Mouse (Mus musculus): Measurements from ENCODE around the gene Nadk. TPM values are rescaled to one million over a fixed set of nuclear protein-coding genes. Genes with fewer than 3 reads are reported as not detected.

The Nadk gene
- total and polyA plus RNA-seq, 2 experiments from 2014 or later = 37.4 to 48.0 TPM

DNA sequence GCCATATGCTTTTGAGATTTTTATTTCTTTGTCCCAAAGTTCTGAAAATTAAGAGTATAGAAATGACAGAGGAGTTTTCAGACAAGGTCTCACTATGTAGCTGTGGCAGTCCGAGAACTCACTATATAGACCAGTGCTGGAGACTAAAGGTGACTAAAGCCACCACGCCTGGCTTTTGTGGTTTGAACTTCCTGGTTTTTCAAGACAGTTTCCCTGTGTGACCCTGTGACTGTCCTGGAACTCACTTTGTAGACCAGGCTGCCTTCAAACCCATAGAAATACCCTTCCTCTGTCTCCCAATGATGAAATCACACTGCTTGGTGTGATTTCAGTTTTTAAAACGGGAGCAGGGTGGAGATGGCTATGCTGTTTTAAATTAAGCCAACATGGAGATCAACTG lies 32.9 kb upstream of the Nadk start:
- H3K27me3 ChIP-seq (ENCODE audit: control insufficient read depth, insufficient read depth, low read length) = no peaks in the 10 kb centered on the region
- H3K27ac ChIP-seq (ENCODE audit: low read depth) = no peak overlapping the region
- peaks cover 49% of the 10 kb centered on the region for H3K36me3 ChIP-seq (replicated peaks; ENCODE audit: control insufficient read depth, insufficient read depth, low read length)
- DNase-seq (ENCODE audit: low spot score) (no peak), ATAC-seq (ENCODE audit: insufficient read depth, low read depth) (no peak)
- H3K9ac ChIP-seq (replicated peaks; ENCODE audit: low read depth, low read length) = no peak overlapping the region
- H3K4me3 ChIP-seq (ENCODE audit: low read depth, low read length) = no peak overlapping the region
- H3K4me1 ChIP-seq (ENCODE audit: control insufficient read depth, insufficient read depth) = no peaks in the 10 kb centered on the region
- H3K9me3 ChIP-seq (replicated peaks; ENCODE audit: control insufficient read depth, low read length) = no peaks in the 10 kb centered on the region
- no peak overlapping the region for H3K4me2 ChIP-seq (ENCODE audit: low read depth, low read length)
- TF ChIP-seq EP300 (IDR thresholded peaks at IDR 0.05; ENCODE audit: low read depth) = no peak
- TF ChIP-seq CTCF (IDR thresholded peaks at IDR 0.05; ENCODE audit: low read depth) = no peak
- WGBS = 83% methylated on average over 3 of the region's 3 CpGs

DNA sequence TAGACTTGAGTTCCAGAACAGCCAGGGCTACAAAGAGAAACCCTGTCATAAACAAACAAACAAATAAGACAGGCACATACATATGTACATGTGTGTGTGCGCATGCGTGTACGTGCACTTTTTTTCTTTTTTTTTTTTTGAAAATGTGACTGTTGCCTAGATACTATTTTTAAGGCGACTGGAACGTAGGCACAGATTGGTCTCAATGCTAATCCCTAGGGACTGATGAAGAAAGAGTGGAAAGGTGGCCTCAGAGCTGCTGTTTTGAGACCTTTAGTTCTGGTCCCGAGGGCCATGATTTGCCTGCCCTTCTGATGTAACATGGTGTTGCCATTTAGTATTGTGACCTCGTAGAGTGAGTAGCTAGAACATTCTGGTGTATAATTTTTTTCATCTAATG lies 12.2 kb upstream of the Nadk start:
- no peaks in the 10 kb centered on the region for H3K4me1 ChIP-seq (ENCODE audit: control insufficient read depth, insufficient read depth)
- no peaks in the 10 kb centered on the region for H3K9me3 ChIP-seq (replicated peaks; ENCODE audit: control insufficient read depth, low read length)
- 90% methylated on average over 7 of the region's 7 CpGs for WGBS
- peaks cover 65% of the 10 kb centered on the region for H3K36me3 ChIP-seq (replicated peaks; ENCODE audit: control insufficient read depth, insufficient read depth, low read length)
- no peak overlapping the region for H3K4me3 ChIP-seq (ENCODE audit: low read depth, low read length)
- H3K27me3 ChIP-seq (ENCODE audit: control insufficient read depth, insufficient read depth, low read length) = no peaks in the 10 kb centered on the region
- TF ChIP-seq EP300 (IDR thresholded peaks at IDR 0.05; ENCODE audit: low read depth) = no peak
- TF ChIP-seq CTCF (IDR thresholded peaks at IDR 0.05; ENCODE audit: low read depth) = no peak
- DNase-seq (ENCODE audit: low spot score) (no peak), ATAC-seq (ENCODE audit: insufficient read depth, low read depth) (no peak)
- H3K9ac ChIP-seq (replicated peaks; ENCODE audit: low read depth, low read length) = no peak overlapping the region
- H3K27ac ChIP-seq (ENCODE audit: low read depth) = no peak overlapping the region
- no peak overlapping the region for H3K4me2 ChIP-seq (ENCODE audit: low read depth, low read length)

DNA sequence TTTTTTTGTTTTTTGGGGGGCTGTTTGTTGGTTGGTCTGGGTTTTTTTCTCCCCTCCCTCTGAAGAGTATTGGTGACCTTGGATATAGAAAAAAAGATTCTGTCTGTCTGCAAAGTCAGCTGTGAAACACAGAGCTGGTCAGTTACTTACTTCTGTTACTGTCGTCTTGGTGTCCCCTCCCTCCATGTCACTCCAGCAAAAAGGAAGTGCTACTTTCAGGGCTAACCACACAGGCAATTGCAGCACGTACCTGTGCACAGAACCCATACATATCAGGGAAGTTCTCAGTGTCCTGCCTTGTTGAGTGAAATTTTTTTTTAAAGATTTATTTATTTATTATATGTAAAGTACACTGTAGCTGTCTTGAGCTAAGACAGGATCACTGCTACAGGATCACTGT lies 11.7 kb upstream of the Nadk start:
- WGBS = 76% methylated on average over 2 of the region's 2 CpGs
- Histone ChIP-seq H3K9me3 (replicated peaks; ENCODE audit: control insufficient read depth, low read length) (no peaks in the 10 kb centered on the region), H3K4me2 (ENCODE audit: low read depth, low read length) (no peak overlapping the region), H3K9ac (replicated peaks; ENCODE audit: low read depth, low read length) (no peak overlapping the region), H3K4me3 (ENCODE audit: low read depth, low read length) (no peak overlapping the region), H3K27me3 (ENCODE audit: control insufficient read depth, insufficient read depth, low read length) (no peaks in the 10 kb centered on the region), H3K27ac (ENCODE audit: low read depth) (no peak overlapping the region), H3K36me3 (replicated peaks; ENCODE audit: control insufficient read depth, insufficient read depth, low read length) (peaks cover 67% of the 10 kb centered on the region), H3K4me1 (ENCODE audit: control insufficient read depth, insufficient read depth) (no peaks in the 10 kb centered on the region)
- TF ChIP-seq EP300 (IDR thresholded peaks at IDR 0.05; ENCODE audit: low read depth) (no peak), CTCF (IDR thresholded peaks at IDR 0.05; ENCODE audit: low read depth) (no peak)
- ATAC-seq (ENCODE audit: insufficient read depth, low read depth) (no peak), DNase-seq (ENCODE audit: low spot score) (no peak)

DNA sequence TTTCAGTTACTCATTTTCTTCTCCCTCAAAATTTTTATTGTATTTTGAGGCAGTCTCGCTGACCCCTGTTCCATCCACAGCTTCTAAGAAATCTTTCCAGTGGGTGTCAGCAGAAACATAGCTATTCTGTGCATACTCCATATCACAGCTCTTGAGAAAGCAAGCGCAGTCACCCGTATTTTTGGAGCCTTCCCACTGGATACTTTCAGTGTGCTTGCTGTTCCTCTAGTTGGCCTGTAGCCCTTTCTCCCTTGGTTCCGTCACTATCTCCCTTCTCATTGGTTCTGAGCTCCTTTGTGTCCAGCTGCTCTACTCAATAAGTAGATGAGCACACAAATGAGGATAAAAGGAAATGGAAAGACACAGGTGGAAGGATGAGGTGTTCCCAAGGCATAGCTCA lies 11.1 kb upstream of the Nadk start:
- ATAC-seq (ENCODE audit: insufficient read depth, low read depth) (no peak), DNase-seq (ENCODE audit: low spot score) (no peak)
- Histone ChIP-seq H3K9ac (replicated peaks; ENCODE audit: low read depth, low read length) (no peak overlapping the region), H3K27ac (ENCODE audit: low read depth) (no peak overlapping the region), H3K4me3 (ENCODE audit: low read depth, low read length) (no peak overlapping the region), H3K36me3 (replicated peaks; ENCODE audit: control insufficient read depth, insufficient read depth, low read length) (peaks cover 69% of the 10 kb centered on the region), H3K4me2 (ENCODE audit: low read depth, low read length) (no peak overlapping the region), H3K9me3 (replicated peaks; ENCODE audit: control insufficient read depth, low read length) (no peaks in the 10 kb centered on the region), H3K4me1 (ENCODE audit: control insufficient read depth, insufficient read depth) (no peaks in the 10 kb centered on the region), H3K27me3 (ENCODE audit: control insufficient read depth, insufficient read depth, low read length) (no peaks in the 10 kb centered on the region)
- 88% methylated on average over 4 of the region's 4 CpGs for WGBS
- TF ChIP-seq EP300 (IDR thresholded peaks at IDR 0.05; ENCODE audit: low read depth) (no peak), CTCF (IDR thresholded peaks at IDR 0.05; ENCODE audit: low read depth) (no peak)

DNA sequence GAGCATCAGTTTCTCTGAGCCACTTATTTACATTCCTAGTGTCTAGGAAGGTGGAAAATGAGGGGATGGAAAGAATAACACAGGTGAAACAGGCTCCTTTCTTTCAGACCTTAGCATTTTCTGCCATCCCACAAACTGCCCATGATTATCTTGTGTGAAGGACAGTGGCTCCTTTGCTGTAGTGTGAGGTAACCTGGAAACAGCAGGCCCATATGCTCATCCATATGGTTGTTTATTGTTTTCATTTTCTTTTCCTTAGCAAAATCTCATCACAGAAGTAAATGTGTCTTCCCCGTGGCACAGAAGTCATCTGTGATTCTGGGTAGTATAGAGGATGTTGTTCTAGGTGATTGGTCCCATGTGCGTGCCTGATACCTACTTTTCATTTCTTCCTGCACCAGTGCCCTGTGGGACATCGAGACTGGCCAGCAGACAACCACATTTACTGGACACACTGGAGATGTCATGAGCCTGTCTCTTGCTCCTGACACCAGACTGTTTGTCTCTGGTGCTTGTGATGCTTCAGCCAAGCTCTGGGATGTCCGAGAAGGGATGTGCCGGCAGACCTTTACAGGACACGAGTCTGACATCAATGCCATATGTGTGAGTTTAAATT lies 9.2 kb upstream of the Nadk start:
- H3K4me3 ChIP-seq (ENCODE audit: low read depth, low read length) = no peak overlapping the region
- H3K27ac ChIP-seq (ENCODE audit: low read depth) = no peak overlapping the region

DNA sequence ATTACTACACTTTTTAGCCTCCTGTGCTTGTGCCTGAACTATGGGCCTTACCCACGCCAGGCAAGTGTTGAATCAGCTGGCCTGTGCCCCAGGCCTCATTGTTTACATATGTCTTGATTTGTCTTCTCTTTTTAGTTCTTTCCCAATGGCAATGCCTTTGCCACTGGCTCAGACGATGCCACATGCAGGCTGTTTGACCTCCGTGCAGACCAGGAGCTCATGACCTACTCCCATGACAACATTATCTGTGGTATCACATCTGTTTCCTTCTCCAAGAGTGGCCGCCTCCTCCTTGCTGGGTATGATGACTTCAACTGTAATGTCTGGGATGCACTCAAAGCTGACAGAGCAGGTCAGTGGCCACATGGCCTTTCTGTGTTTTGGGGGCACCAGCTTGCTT lies 7.3 kb upstream of the Nadk start:
- Histone ChIP-seq H3K36me3 (replicated peaks; ENCODE audit: control insufficient read depth, insufficient read depth, low read length) (peaks cover 81% of the 10 kb centered on the region), H3K27ac (ENCODE audit: low read depth) (no peak overlapping the region), H3K9me3 (replicated peaks; ENCODE audit: control insufficient read depth, low read length) (no peaks in the 10 kb centered on the region), H3K4me1 (ENCODE audit: control insufficient read depth, insufficient read depth) (0 out of 2 replicates have a peak, but pooled peaks cover under 1% of the 10 kb centered on the region), H3K9ac (replicated peaks; ENCODE audit: low read depth, low read length) (no peak overlapping the region), H3K4me3 (ENCODE audit: low read depth, low read length) (no peak overlapping the region), H3K27me3 (ENCODE audit: control insufficient read depth, insufficient read depth, low read length) (no peaks in the 10 kb centered on the region), H3K4me2 (ENCODE audit: low read depth, low read length) (no peak overlapping the region)
- ATAC-seq (ENCODE audit: insufficient read depth, low read depth) = no peak
- 58% methylated on average over 4 of the region's 4 CpGs for WGBS
- DNase-seq (ENCODE audit: low spot score) = no peak
- TF ChIP-seq CTCF (IDR thresholded peaks at IDR 0.05; ENCODE audit: low read depth) (no peak), EP300 (IDR thresholded peaks at IDR 0.05; ENCODE audit: low read depth) (no peak)

More for the DNA sequence above, 9.2 kb upstream of the Nadk start:
- Histone ChIP-seq H3K27me3 (ENCODE audit: control insufficient read depth, insufficient read depth, low read length) (no peaks in the 10 kb centered on the region), H3K4me2 (ENCODE audit: low read depth, low read length) (no peak overlapping the region), H3K9me3 (replicated peaks; ENCODE audit: control insufficient read depth, low read length) (no peaks in the 10 kb centered on the region), H3K36me3 (replicated peaks; ENCODE audit: control insufficient read depth, insufficient read depth, low read length) (peaks cover 82% of the 10 kb centered on the region), H3K4me1 (ENCODE audit: control insufficient read depth, insufficient read depth) (no peaks in the 10 kb centered on the region), H3K9ac (replicated peaks; ENCODE audit: low read depth, low read length) (no peak overlapping the region)
- TF ChIP-seq EP300 (IDR thresholded peaks at IDR 0.05; ENCODE audit: low read depth) = no peak
- no peak for TF ChIP-seq CTCF (IDR thresholded peaks at IDR 0.05; ENCODE audit: low read depth)
- no peak for ATAC-seq (ENCODE audit: insufficient read depth, low read depth)
- 89% methylated on average over 6 of the region's 6 CpGs for WGBS
- no peak for DNase-seq (ENCODE audit: low spot score)
